Mouse (Mus musculus): Measurements from ENCODE around the gene Chuk. TPM values are rescaled to one million over a fixed set of nuclear protein-coding genes. Genes with fewer than 3 reads are reported as not detected.

Chuk gene
- polyA plus RNA-seq, 1 experiment from 2014 or later, result 37.5 TPM

DNA sequence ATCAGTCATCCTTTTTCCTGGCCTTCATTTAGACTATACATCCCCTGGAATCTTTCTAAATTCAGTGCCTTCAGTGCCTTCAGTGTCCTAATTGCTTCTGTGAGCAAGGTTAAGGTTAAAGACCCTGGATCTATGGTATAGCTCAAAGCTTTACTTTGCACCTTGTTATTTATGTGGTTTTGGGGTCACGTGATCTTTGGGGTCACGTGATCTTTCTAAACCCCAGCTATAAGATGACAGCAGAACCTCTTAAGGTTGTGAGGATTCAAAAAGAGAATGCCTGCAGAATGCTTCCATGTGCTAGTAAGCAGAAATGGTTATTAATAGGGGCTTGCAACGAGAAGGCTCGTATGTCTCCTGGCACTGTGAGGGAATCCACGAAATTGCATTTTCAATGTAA is 73.9 kb downstream of the Chuk start:
- H3K36me3 ChIP-seq (ENCODE audit: control insufficient read depth, insufficient read depth, low read length), result peaks cover 34% of the 10 kb centered on the region

DNA sequence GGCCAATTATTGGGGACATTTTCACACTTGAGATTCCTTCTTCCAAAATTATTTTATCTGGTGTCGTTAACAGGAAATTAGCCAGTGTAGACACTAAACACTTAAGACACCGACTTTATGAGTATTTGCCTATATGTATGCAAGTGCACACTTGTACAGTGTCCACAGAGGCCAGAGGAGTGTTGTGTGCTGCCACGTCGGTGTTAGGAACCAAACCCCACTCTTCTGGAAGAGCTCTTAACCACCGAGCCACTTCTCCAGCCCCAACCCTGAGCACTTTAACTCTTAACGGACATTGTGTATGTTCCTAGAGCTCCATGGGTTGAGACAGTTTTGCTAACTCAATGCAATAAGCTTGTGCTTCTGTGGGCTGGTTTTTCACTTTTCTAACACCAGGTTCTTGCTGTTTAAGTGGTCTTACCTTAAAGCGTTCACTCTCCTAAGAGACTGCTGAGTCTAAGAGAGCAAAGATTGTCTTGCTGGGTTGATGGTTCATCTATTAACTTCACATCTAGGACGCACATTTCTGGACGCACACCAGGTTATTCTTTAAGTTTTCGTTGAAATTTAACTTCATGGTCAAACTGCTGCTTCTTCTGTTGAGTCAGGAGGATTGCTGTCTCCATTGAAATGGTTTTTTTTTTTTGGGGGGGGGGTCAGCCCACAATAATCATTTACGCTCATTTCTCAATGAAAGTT is 75.1 kb downstream of the Chuk start:
- Histone ChIP-seq H3K4me2 (ENCODE audit: low read length) (no peak overlapping the region), H3K27me3 (replicated peaks; ENCODE audit: control insufficient read depth, insufficient read depth, low read length) (no peaks in the 10 kb centered on the region), H3K27ac (ENCODE audit: low read depth) (no peak overlapping the region), H3K4me3 (ENCODE audit: low read depth, low read length) (no peak overlapping the region), H3K36me3 (ENCODE audit: control insufficient read depth, insufficient read depth, low read length) (peaks cover 24% of the 10 kb centered on the region), H3K9me3 (ENCODE audit: control insufficient read depth, low read length) (no peaks in the 10 kb centered on the region), H3K4me1 (replicated peaks; ENCODE audit: control insufficient read depth, insufficient read depth, low read length) (no peaks in the 10 kb centered on the region), H3K9ac (ENCODE audit: low read length) (no peak overlapping the region)
- no peak for DNase-seq (ENCODE audit: low spot score)
- ATAC-seq (replicated peaks; ENCODE audit: low FRiP score, low TSS enrichment, low read depth), result no peak
- WGBS, result 85% methylated on average over 11 of the region's 11 CpGs

More for the DNA sequence above, 73.9 kb downstream of the Chuk start:
- H3K4me3 ChIP-seq (ENCODE audit: low read depth, low read length), result no peak overlapping the region
- no peak for ATAC-seq (replicated peaks; ENCODE audit: low FRiP score, low TSS enrichment, low read depth)
- no peak for DNase-seq (ENCODE audit: low spot score)
- H3K9ac ChIP-seq (ENCODE audit: low read length), result no peak overlapping the region
- H3K27me3 ChIP-seq (replicated peaks; ENCODE audit: control insufficient read depth, insufficient read depth, low read length), result no peaks in the 10 kb centered on the region
- H3K4me2 ChIP-seq (ENCODE audit: low read length), result no peak overlapping the region
- 92% methylated on average over 5 of the region's 5 CpGs for whole genome bisulfite sequencing
- H3K4me1 ChIP-seq (replicated peaks; ENCODE audit: control insufficient read depth, insufficient read depth, low read length), result no peaks in the 10 kb centered on the region
- H3K9me3 ChIP-seq (ENCODE audit: control insufficient read depth, low read length), result no peaks in the 10 kb centered on the region
- no peak overlapping the region for H3K27ac ChIP-seq (ENCODE audit: low read depth)

DNA sequence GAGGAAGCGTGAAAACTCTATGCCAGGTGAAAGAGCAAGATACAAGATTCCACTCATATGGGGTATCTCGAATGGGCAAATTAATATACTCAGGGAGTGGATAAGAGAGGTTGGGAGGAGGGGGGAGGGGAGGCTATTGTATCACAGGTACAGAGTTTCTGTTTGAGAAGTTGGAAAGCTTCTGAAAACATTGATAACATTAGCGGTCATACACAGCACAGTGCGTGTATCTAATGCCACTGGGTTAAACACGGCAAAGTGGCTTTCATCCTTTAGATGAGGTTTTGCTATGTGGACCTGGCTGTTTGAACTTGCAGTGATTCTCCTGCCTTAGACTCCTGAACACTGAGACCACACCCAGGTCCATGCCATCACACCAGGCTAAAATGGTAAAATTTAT is 77.3 kb downstream of the Chuk start:
- Histone ChIP-seq H3K9ac (ENCODE audit: low read length) (no peak overlapping the region), H3K27ac (ENCODE audit: low read depth) (no peak overlapping the region), H3K4me3 (ENCODE audit: low read depth, low read length) (no peak overlapping the region), H3K9me3 (ENCODE audit: control insufficient read depth, low read length) (no peaks in the 10 kb centered on the region), H3K4me1 (replicated peaks; ENCODE audit: control insufficient read depth, insufficient read depth, low read length) (no peaks in the 10 kb centered on the region), H3K27me3 (replicated peaks; ENCODE audit: control insufficient read depth, insufficient read depth, low read length) (no peaks in the 10 kb centered on the region), H3K4me2 (ENCODE audit: low read length) (no peak overlapping the region), H3K36me3 (ENCODE audit: control insufficient read depth, insufficient read depth, low read length) (peaks cover 3% of the 10 kb centered on the region; the same call in 1 of the 2 replicates)
- WGBS, result 80% methylated on average over 5 of the region's 5 CpGs
- ATAC-seq (replicated peaks; ENCODE audit: low FRiP score, low TSS enrichment, low read depth), result no peak
- no peak for DNase-seq (ENCODE audit: low spot score)

DNA sequence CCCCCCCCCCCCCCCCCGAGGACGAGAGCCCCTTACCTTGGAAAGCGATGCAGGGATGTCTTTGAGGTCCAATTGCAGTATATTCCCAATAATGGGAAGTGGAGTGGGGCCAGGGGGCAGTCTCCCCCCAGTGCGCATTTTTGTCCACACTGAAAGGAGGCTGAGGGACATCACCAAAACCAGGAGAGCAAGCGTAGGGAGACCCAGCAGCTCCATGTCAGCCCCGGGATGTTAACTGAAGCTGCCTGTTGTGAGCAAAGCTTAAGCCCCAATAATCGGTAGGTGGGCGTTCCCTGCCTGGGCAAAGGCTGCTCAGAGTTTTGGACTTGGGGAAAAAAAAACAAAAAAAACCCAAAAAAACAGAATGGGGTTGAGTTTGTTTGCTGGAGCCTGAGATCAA is 78.3 kb downstream of the Chuk start, which contains the start of gene Cyp2c23:
TSS of gene Cyp2c23 (minus strand) at position 237 of the 400 bp plus-strand sequence.
- H3K27ac ChIP-seq (ENCODE audit: low read depth), result no peak within 1 kb of the TSS
- ATAC-seq (replicated peaks; ENCODE audit: low FRiP score, low TSS enrichment, low read depth), result no peak
- no peaks in the 10 kb centered on the region for H3K27me3 ChIP-seq (replicated peaks; ENCODE audit: control insufficient read depth, insufficient read depth, low read length)
- 75% methylated on average over 8 of the region's 8 CpGs for WGBS
- no peak within 1 kb of the TSS for H3K4me2 ChIP-seq (ENCODE audit: low read length)
- no peak within 1 kb of the TSS for H3K9ac ChIP-seq (ENCODE audit: low read length)
- H3K4me1 ChIP-seq (replicated peaks; ENCODE audit: control insufficient read depth, insufficient read depth, low read length), result no peaks in the 10 kb centered on the region
- no peaks in the 10 kb centered on the region for H3K9me3 ChIP-seq (ENCODE audit: control insufficient read depth, low read length)
- no peak within 1 kb of the TSS for H3K4me3 ChIP-seq (ENCODE audit: low read depth, low read length)
- H3K36me3 ChIP-seq (ENCODE audit: control insufficient read depth, insufficient read depth, low read length), result no peaks in the 10 kb centered on the region
- no peak for DNase-seq (ENCODE audit: low spot score)

DNA sequence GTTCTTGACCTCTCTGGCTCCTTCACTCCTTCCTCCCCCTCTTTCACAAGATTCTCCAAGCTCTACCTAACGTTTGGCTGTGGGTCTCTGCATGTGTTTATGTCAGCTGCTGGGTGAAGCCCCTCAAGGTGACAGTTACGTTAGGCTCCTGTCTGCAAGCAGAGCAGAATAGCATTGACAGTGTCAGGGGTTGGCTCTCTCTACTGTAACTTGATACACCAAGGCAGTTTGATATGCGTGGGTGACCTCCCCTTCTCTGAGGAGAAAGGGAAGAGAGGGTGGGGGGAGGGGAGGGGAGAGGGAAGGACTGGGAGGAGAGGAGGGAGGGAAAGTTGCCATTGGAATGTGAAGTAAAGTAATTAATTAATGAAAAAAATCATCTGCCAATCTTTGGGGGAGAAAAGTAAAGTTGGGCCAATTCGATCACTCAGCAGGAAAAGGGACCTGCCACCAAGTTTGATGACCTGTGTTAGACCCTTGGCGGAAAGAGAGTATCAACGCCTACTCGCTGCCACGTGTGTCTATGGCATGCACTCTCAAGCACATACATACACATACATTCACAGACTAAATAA is 80.2 kb downstream of the Chuk start:
- Histone ChIP-seq H3K27ac (ENCODE audit: low read depth) (no peak overlapping the region), H3K4me2 (ENCODE audit: low read length) (no peak overlapping the region), H3K9me3 (ENCODE audit: control insufficient read depth, low read length) (no peaks in the 10 kb centered on the region), H3K27me3 (replicated peaks; ENCODE audit: control insufficient read depth, insufficient read depth, low read length) (no peaks in the 10 kb centered on the region), H3K9ac (ENCODE audit: low read length) (no peak overlapping the region), H3K4me1 (replicated peaks; ENCODE audit: control insufficient read depth, insufficient read depth, low read length) (no peaks in the 10 kb centered on the region), H3K4me3 (ENCODE audit: low read depth, low read length) (no peak overlapping the region), H3K36me3 (ENCODE audit: control insufficient read depth, insufficient read depth, low read length) (no peaks in the 10 kb centered on the region)
- WGBS, result 61% methylated on average over 8 of the region's 8 CpGs
- DNase-seq (ENCODE audit: low spot score) (no peak), ATAC-seq (replicated peaks; ENCODE audit: low FRiP score, low TSS enrichment, low read depth) (no peak)

DNA sequence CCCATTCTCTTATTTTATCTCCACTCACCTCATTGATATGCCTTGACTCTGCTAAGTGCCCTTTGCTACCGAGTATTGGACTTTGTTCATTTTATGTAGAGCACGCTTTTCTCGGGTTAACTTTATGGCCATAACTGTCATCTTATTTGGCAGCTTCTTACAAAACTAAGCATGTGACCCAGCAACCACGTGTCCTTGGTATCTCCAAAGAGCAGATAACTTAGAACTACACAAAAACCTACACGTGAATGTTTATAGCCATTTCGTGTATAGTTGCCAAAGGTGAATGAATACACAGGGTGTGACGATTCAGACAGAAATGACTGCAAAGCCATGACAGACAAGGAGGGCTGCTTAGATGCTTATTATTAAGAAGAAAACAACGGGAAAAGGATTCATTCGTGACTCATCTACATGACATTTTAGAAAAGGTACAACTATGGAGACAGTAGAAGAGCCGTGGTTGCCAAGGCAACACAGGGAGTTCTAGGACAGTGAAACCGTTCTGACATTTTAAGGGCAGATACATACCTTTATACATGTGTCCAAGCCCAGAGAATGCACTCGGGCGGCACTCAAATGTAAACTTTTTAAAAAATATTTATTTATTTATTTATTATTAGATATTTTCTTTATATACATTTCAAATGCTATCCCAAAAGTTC is 82.2 kb downstream of the Chuk start:
- Histone ChIP-seq H3K27ac (ENCODE audit: low read depth) (no peak overlapping the region), H3K36me3 (ENCODE audit: control insufficient read depth, insufficient read depth, low read length) (no peaks in the 10 kb centered on the region), H3K9me3 (ENCODE audit: control insufficient read depth, low read length) (no peaks in the 10 kb centered on the region), H3K27me3 (replicated peaks; ENCODE audit: control insufficient read depth, insufficient read depth, low read length) (no peaks in the 10 kb centered on the region), H3K4me1 (replicated peaks; ENCODE audit: control insufficient read depth, insufficient read depth, low read length) (no peaks in the 10 kb centered on the region), H3K4me2 (ENCODE audit: low read length) (no peak overlapping the region), H3K9ac (ENCODE audit: low read length) (no peak overlapping the region), H3K4me3 (ENCODE audit: low read depth, low read length) (no peak overlapping the region)
- ATAC-seq (replicated peaks; ENCODE audit: low FRiP score, low TSS enrichment, low read depth) (no peak), DNase-seq (ENCODE audit: low spot score) (no peak)
- 83% methylated on average over 13 of the region's 13 CpGs for WGBS

Other genes starting within 250 kb of the Chuk start
- 37.5 and 37.7 TPM in 2 replicates for gene Dnmbp, start 167.3 kb downstream of the Chuk start, polyA plus RNA-seq (2014; fragmentation: Nextera tagmentation; extraction: Ambion mirVana)
- gene Cpn1, start 120.9 kb downstream of the Chuk start, polyA plus RNA-seq (2014; fragmentation: Nextera tagmentation; extraction: Ambion mirVana), result 11.4 and 15.5 TPM in 2 replicates
- 0.12 TPM in 1 of 2 replicates, not detected in the other for gene Cyp2c23, start 78.3 kb downstream of the Chuk start, polyA plus RNA-seq (2014; fragmentation: Nextera tagmentation; extraction: Ambion mirVana)
- 21.9 and 25.7 TPM in 2 replicates for gene Erlin1, start 37.7 kb downstream of the Chuk start, polyA plus RNA-seq (2014; fragmentation: Nextera tagmentation; extraction: Ambion mirVana)
- 35.5 and 37.8 TPM in 2 replicates for gene Cwf19l1, start 28.4 kb upstream of the Chuk start, polyA plus RNA-seq (2014; fragmentation: Nextera tagmentation; extraction: Ambion mirVana)
- 85.5 and 97.1 TPM in 2 replicates for gene Bloc1s2, start 39.0 kb upstream of the Chuk start, polyA plus RNA-seq (2014; fragmentation: Nextera tagmentation; extraction: Ambion mirVana)
- gene Pkd2l1, start 85.0 kb upstream of the Chuk start, polyA plus RNA-seq (2014; fragmentation: Nextera tagmentation; extraction: Ambion mirVana), result 0.12 TPM in 1 of 2 replicates, not detected in the other
- gene Scd3, start 95.8 kb upstream of the Chuk start, polyA plus RNA-seq (2014; fragmentation: Nextera tagmentation; extraction: Ambion mirVana), result 0.19 and 0.67 TPM in 2 replicates
- gene Scd2, start 186.2 kb upstream of the Chuk start, polyA plus RNA-seq (2014; fragmentation: Nextera tagmentation; extraction: Ambion mirVana), result 341 and 386 TPM in 2 replicates
- 0.08 and 0.20 TPM in 2 replicates for gene Scd4, start 225.6 kb upstream of the Chuk start, polyA plus RNA-seq (2014; fragmentation: Nextera tagmentation; extraction: Ambion mirVana)